Mouse (Mus musculus) heart, postnatal 36 days (tissue): ENCODE results near the gene Sept9. TPM values are rescaled to one million over a fixed set of nuclear protein-coding genes. Genes with fewer than 3 reads are reported as not detected.

Source experiments
- DNase-seq, 2 experiments: peaks; one replicate each; pipeline ENCODE4 v3.0.0; 2021 to 2022
- intact Hi-C: fragments of 180-260 bp; cut with DNase I; formaldehyde crosslinking; loops from one replicate; pipeline ENCODE4 v1.15.1; 2025
- total RNA-seq, 2 experiments: library from RNA; stranded (reverse); gene quantifications; 2 replicates each; pipeline ENCODE4 v1.2.3; 2021

Gene Sept9
- 10 to 100 TPM; 28.6 to 37.1 TPM for total RNA-seq

- DNase-seq = no peak
- intact Hi-C loops = no loop called here
Observed at GRCm38 (mm10) chr11:117199282-117200175, at the start of gene Sept9. Gene Sept9, plus strand, starts transcription at chr11:117199661.

DNA sequence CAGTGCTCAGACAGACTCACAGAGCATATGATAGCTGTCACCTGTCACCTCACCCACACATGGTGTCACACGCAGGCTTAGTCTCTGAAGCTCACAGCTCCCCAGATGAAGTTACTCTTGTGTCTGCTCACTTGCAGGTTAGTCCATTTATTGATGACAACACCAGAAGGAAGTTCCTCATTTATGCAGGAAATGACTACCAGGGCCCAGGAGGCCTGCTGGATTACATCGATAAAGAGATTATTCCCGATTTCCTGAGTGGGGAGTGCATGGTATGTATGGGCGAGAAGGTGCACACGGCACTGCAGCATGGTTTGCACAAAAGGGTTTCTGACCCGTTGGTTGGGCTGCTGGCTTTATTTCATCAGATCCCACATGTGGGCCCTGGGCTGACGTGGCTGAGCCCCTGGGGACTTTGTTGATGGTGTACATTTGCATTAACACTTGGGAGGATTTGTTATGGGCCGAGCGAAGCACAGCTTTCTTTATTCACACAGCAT is 48.9 kb upstream of the Sept9 start:
- intact Hi-C loops = no loop called here
- no peak for DNase-seq

DNA sequence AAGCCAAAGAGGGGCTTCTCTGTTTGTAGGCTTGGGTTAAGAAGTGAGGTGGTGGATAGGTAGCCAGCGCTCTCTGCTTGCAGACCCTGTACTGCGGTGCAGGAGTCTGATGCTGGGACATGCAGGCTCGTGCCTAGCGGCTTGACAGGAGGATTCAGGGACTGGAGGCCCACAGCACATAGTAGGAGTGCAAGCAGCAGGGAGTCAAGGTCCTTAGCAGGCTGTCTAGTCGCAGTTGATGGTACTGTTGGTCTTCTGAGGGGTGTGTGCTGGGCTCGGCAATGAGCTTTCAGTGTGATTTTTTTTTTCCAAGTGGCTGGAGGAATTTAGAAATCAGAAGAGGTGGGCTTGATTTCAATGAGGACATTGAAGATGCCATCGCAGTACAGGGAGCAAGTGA is 48.0 kb upstream of the Sept9 start:
- no peak for DNase-seq
- intact Hi-C loops = no loop called here

- no peak for DNase-seq
- intact Hi-C loops = no loop called here
Observed at GRCm38 (mm10) chr11:117152541-117152940, 46.9 kb upstream of the Sept9 start.

GRCm38 (mm10) chr11:117153553-117153952 is 45.9 kb upstream of the Sept9 start:
- no peak for DNase-seq
- intact Hi-C loops = no loop called here

DNA sequence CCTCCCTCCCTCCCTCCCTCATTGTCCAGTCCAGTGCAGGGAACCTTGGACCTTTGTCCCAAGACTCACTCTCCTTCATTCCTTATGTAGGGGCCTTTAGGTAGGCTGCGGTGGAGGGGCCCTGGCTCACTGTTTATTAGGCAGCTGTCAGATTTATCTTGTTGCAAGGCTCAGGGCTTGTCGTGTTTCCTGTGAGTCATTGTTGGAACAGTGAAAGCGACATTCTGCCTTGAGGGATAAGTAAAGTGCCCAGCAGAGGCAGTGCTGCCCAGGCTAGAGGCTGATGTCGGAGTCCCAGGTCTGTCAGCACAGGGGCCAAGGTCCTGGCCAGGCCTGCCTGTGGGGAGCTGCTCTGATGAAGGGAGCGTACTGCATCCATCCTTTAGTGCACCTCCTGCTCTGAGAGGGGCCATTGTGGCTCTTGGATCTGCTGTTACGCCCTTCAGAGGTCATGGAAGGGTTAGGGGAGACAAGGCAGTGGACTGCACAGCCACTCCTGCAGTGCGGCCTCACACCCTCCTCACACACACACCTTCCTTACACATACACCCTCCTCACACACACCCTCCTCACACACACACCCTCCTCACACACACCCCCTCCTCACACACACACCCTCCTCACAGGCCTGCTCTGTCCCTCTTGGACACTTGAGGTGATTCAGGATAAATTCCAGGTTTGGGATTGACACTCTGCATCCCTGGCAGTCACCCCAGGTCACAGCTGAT is 45.2 kb upstream of the Sept9 start:
- no peak for DNase-seq
- intact Hi-C loops = no loop called here

DNA sequence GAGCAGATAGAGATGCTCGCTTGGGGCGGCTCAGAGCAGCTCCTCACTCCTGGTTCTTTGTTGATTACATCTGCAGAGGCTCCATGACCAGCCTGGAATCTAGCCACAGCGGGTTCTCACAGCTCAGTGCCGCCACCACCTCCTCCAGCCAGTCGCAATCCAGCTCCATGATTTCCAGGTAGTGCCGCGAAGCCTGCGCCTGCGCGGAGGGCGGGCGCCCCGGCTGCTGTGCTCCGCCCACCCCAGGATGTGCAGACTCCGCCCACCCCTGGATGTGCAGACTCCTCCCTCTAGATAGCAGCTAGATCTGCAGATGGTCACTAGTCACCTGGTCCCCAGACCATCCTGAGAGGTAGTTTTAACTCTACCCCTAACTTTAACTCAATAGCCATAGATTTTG is 42.7 kb upstream of the Sept9 start:
- no peak for DNase-seq
- intact Hi-C loops = loop anchor here (5.0 kb wide), 1 partner anchor 79 kb away; no protein-coding TSS in a partner anchor

DNA sequence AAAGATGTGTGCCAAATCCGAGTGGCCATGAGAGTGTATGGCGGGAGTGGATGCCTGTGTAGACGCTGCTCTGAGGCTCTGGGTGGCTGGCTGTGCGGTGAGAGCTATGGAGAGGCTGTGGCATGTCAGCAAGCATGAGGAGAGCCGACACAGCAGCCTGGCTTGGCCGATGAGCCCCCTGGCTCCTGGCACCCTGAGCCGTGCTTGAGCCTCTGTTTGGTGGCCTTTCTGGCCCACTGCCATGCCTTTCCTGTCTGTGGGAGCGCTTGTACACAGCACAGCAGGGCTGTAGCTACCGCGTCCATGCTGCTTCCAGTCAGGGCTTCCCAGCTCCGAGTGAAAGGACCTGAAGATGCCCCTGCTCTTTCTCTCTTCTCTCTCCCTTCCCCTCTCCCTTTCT is 41.1 kb upstream of the Sept9 start:
- intact Hi-C loops = loop anchor here (5.0 kb wide), 1 partner anchor 81 kb away; no protein-coding TSS in a partner anchor
- no peak for DNase-seq

GRCm38 (mm10) chr11:117159257-117159945 is 40.1 kb upstream of the Sept9 start:
- intact Hi-C loops = loop anchor here (5.0 kb wide), 1 partner anchor 82 kb away; no protein-coding TSS in a partner anchor
- DNase-seq = no peak

DNA sequence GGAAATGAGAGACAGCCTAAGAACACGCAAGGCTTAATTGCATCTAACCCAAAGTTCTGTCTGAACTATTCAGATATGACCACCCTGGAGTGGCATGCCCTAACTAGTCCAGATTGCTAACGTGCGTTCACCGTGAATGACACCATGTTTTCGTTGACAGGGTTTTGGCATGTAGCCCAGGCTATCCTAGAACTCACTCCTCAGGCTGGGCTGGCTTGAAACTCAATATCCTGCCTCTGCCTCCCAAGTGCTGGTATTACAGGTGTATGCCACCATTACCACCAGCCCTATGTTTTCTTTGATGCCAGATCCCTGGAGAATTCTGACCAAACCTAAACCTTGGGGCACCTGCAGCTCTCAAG is 39.5 kb upstream of the Sept9 start:
- intact Hi-C loops = loop anchor here (5.0 kb wide), 1 partner anchor 83 kb away; no protein-coding TSS in a partner anchor

DNA sequence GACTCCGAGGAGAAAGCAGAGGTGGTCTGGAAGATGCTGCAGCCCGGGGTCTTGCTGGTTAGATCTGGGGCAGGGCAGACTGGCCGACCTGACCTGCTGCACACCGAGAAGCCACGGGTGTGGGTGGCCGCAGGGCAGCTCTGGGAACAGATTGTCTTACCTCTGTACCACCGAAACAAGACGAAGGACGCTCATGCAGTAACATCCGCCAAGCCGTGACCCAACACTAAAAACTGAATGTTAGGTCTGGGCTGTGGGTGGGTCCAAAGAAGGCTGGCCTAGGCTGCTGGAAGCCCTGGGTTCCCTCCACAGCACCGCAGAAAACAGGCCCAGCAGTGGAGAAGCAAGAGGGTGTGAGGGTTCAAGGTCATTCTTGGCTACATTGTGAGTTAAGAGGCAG is 38.7 kb upstream of the Sept9 start:
- no peak for DNase-seq
- intact Hi-C loops = no loop called here

More for the DNA sequence above, 39.5 kb upstream of the Sept9 start:
- no peak for DNase-seq

- DNase-seq = no peak
- intact Hi-C loops = no loop called here
Observed at GRCm38 (mm10) chr11:117161574-117161973, 37.9 kb upstream of the Sept9 start.

GRCm38 (mm10) chr11:117163098-117163497 is 36.4 kb upstream of the Sept9 start:
- intact Hi-C loops = no loop called here
- no peak for DNase-seq

DNA sequence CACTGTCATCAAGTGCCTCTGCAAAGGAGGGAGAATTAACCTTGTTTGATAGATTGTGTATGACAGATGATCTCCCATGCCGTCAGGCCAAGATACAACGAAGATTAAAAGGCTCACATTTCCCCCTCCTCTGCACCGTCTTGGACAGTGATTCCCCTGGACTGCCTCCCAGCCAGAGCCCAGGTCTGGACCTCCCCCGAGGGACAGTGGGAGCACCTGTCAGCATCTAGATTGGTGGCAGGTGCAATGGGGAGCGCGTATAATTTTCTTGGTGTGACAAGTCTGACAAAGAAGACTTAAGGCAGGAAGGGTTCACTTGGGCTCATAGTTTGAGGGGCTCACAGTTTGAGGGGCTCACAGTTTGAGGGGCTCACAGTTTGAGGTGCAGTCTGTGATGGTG is 35.7 kb upstream of the Sept9 start:
- intact Hi-C loops = no loop called here
- no peak for DNase-seq

DNA sequence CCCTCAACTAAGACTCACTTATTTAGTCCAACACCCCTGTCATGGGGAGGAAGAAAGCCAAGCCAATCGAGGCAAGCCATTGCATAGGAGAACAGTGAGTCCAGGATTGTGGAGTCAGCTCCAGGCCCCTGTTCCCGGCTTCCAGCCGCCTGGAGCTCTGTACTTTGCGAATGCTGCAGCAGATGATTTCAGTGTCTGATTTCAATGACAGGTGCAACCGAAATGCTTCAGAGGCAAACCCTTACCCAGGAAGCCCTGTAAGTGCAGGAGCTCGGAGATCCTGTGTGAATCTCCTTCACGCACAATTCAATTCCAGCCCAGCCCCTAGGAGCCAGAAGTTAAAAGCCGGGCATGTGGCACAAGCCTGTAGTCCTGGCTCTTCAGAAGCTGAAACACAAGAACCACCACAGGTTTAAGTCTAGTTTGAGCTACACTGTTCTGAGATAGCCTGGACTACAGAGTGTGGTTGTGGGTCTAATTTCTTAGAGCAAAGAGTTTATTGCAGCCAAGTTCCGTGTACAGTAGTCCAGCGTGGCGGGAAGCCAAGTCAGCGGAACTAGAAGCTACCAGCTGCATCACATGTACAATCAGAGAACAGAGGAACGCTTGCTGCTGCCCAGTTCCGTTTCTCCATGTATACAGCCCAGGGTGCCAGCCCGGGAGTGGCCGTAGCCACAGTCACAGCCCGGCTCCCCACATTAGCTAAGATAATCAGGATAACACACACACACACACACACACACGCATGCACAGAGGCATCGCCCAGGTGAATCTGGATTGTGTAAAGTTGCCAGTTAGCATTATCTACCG is 31.0 kb upstream of the Sept9 start:
- peak in 1 of 2 experiments; percentile 43 for DNase-seq

DNA sequence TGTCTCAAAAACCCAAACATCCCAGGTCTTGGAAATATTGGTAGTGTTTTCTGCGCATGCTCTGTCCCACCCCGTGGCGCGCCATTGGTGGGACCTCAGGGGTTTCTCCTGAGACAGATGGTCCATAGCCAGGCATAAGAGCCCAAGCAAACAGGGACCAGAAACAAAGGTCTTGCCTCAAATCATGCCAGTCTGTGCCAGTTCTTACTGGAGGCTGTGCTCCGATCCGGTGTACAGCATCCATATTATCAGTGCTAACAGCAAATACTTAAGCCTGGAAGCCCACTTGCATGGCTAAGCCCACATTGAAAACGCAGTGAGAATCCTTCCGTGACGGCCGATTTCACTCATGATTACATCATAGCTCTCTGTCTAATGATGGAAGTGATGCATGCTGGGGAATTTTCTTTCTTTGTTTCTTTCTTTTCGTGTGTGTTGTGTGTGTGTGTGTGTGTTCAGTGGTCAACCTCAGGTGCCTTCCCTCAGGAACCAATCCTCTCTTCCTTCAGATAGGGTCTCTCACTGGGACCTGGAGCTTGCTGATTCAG is 30.3 kb upstream of the Sept9 start:
- intact Hi-C loops = no loop called here
- no peak for DNase-seq

More for the DNA sequence above, 31.0 kb upstream of the Sept9 start:
- intact Hi-C loops = no loop called here

GRCm38 (mm10) chr11:117169801-117170565 is 29.5 kb upstream of the Sept9 start:
- no peak for DNase-seq
- intact Hi-C loops = no loop called here

DNA sequence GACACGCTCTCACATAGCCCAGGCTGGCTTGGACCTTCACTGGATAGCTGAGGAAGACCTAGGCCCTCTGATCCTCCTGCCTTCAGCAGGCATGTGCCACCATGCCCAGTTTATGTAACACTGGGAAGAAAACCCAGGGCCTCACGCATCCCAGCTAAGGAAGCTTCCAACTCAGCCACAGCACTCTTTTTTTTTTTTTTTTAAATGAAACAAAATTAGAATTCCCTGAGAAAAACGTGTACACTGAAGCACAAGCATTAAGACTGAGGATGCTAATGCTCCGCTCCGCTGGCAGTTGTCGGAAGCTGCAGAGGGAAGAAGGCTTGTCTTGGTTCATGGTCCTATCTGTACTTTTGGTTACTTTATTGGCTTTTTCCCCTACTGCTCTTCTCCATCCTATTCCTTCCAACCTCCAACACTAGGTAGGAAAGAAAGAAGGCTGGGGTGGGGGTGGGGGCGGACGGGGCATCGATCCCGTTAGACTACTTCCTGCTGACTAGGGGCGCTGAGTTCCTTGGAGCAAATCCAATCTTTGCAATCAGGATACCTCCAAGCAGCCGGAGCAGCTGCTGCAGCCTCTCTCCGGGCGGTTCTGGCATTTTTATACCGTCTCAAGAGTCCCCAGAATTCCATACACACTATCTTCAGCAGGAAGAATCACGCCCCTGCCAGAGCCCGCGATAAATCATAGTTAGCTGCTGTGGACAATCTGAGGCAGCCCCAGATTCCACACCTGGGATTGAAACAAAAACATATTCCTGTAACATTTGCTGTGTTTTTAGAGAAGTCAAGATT is 25.2 kb upstream of the Sept9 start:
- DNase-seq = no peak
- intact Hi-C loops = no loop called here
